Mouse (Mus musculus): ENCODE results near the gene Olfr456. TPM values are rescaled to one million over a fixed set of nuclear protein-coding genes. Genes with fewer than 3 reads are reported as not detected.
"Not testable (repeated sequence)": the region's sequence is repeated elsewhere in the genome, so short reads cannot be mapped to it uniquely, and the experiment has no call there.

Gene Olfr456
- total and polyA plus RNA-seq, 2 experiments from 2014 or later: not detected

DNA sequence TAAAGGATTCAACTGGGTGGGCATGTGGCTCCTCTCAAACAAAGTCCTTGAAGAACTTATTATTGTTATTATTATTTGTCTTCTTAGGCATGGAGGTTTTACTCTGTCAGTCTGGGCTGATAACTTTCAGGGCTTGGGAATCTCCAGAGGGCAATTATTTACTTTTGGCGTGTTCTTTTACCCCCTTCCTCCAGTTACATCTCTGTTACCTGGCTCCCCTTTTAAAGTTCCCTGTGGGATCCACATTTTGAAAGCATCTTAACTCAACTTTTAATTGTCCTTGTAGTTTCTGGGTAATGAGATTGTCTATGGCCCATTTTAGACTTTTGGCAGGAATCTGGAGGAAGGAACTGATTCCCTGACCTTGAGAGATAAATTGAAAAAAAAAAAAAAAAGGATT lies 10.8 kb downstream of the Olfr456 start, which contains the start of gene Olfr457:
Gene Olfr457 (minus strand): TSS at position 101 of the 400 bp plus-strand sequence.
- no peak for ATAC-seq (ENCODE audit: low FRiP score)

DNA sequence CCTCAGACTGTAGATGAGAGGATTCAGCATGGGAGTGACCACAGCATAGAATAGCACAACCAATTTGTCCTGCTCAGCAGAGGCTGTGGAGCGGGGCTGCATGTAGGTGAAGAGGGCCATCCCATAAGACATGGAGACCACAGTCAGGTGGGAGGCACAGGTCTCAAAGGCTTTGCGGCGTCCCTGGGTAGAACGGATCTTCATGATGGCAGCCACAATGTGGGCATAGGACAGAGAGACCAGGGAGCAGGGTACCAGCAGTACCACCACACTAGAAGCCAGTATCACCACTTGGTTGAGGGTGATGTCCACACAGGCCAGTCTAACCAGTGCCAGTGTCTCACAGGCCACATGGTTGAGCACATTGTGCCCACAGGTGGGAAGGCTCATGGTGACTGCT lies 15.7 kb downstream of the Olfr456 start:
- 97% methylated on average over 4 of the region's 4 CpGs for WGBS
- H3K27me3 ChIP-seq (ENCODE audit: insufficient read depth, low read length); H3K4me1 ChIP-seq (ENCODE audit: insufficient read depth, low read length); H3K4me3 ChIP-seq (ENCODE audit: low read depth, low read length); ATAC-seq (ENCODE audit: low FRiP score); DNase-seq (ENCODE audit: low spot score); H3K27ac ChIP-seq (ENCODE audit: low read depth, low read length); H3K9me3 ChIP-seq (ENCODE audit: low read length); H3K36me3 ChIP-seq (ENCODE audit: insufficient read depth, low read length); H3K9ac ChIP-seq (replicated peaks; ENCODE audit: low read length, poor library complexity, severe bottlenecking); H3K4me2 ChIP-seq (ENCODE audit: low read depth, low read length, poor library complexity, severe bottlenecking): not testable (repeated sequence)

More for the DNA sequence above, 10.8 kb downstream of the Olfr456 start, which contains the start of gene Olfr457:
- Histone ChIP-seq H3K27me3 (ENCODE audit: insufficient read depth, low read length) (no peaks in the 10 kb centered on the region), H3K36me3 (ENCODE audit: insufficient read depth, low read length) (no peaks in the 10 kb centered on the region), H3K4me2 (ENCODE audit: low read depth, low read length, poor library complexity, severe bottlenecking) (no peak within 1 kb of the TSS), H3K4me1 (ENCODE audit: insufficient read depth, low read length) (no peaks in the 10 kb centered on the region), H3K9ac (replicated peaks; ENCODE audit: low read length, poor library complexity, severe bottlenecking) (no peak within 1 kb of the TSS), H3K9me3 (ENCODE audit: low read length) (no peaks in the 10 kb centered on the region), H3K4me3 (ENCODE audit: low read depth, low read length) (no peak within 1 kb of the TSS), H3K27ac (ENCODE audit: low read depth, low read length) (no peak within 1 kb of the TSS)
- WGBS: 71% methylated on average over 1 of the region's 1 CpGs
- TF ChIP-seq CTCF (IDR thresholded peaks at IDR 0.05): no peak
- no peak for DNase-seq (ENCODE audit: low spot score)

DNA sequence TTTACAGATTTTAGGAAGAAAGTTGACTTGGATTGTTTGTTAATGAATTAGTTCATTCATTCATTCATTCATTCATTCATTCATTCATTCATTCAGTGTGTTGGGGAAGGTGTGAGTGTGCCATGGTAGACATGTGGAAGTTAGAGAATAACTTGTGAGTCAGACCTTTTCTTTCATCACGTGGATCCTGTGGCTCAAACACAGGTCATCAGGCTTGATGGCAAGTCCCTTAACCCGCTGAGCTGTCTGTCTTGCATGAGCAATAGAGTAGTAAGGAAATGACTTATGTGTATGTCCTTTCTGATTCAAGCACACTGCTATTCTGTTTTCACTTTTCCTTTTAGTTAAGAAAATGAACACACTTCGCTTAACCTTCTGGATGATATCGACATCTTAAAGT lies 16.5 kb downstream of the Olfr456 start:
- Histone ChIP-seq H3K9ac (replicated peaks; ENCODE audit: low read length, poor library complexity, severe bottlenecking) (no peak overlapping the region), H3K27ac (ENCODE audit: low read depth, low read length) (no peak overlapping the region), H3K4me2 (ENCODE audit: low read depth, low read length, poor library complexity, severe bottlenecking) (no peak overlapping the region), H3K36me3 (ENCODE audit: insufficient read depth, low read length) (no peaks in the 10 kb centered on the region), H3K9me3 (ENCODE audit: low read length) (no peaks in the 10 kb centered on the region), H3K4me3 (ENCODE audit: low read depth, low read length) (no peak overlapping the region), H3K27me3 (ENCODE audit: insufficient read depth, low read length) (no peaks in the 10 kb centered on the region), H3K4me1 (ENCODE audit: insufficient read depth, low read length) (no peaks in the 10 kb centered on the region)
- WGBS: 91% methylated on average over 4 of the region's 4 CpGs
- TF ChIP-seq CTCF (IDR thresholded peaks at IDR 0.05): no peak
- ATAC-seq (ENCODE audit: low FRiP score) (no peak), DNase-seq (ENCODE audit: low spot score) (no peak)

DNA sequence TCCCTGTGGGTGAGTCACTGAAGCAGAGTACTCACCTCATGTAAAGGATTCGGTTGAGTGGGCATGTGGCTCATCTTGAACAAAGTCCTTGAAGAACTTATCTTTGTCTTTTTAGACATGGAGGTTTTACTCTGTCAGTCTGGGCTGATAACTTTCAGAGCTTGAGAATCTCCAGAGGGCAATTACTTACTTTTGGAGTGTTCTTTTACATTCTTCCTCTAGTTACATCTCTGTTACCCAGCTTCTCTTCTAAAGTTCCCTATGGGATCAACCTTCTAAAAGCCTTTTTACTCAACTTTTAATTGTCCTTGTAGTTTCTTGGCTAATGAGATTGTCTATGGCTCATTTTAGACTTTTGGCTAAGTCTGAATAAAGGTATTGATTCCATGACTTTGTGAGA lies 21.9 kb downstream of the Olfr456 start, which contains the start of gene Olfr458:
Gene Olfr458 (minus strand): TSS at position 101 of the 400 bp plus-strand sequence.
- Histone ChIP-seq H3K4me1 (ENCODE audit: insufficient read depth, low read length) (no peaks in the 10 kb centered on the region), H3K4me2 (ENCODE audit: low read depth, low read length, poor library complexity, severe bottlenecking) (no peak within 1 kb of the TSS), H3K9me3 (ENCODE audit: low read length) (no peaks in the 10 kb centered on the region), H3K27ac (ENCODE audit: low read depth, low read length) (no peak within 1 kb of the TSS), H3K27me3 (ENCODE audit: insufficient read depth, low read length) (no peaks in the 10 kb centered on the region), H3K9ac (replicated peaks; ENCODE audit: low read length, poor library complexity, severe bottlenecking) (no peak within 1 kb of the TSS), H3K4me3 (ENCODE audit: low read depth, low read length) (no peak within 1 kb of the TSS), H3K36me3 (ENCODE audit: insufficient read depth, low read length) (no peaks in the 10 kb centered on the region)
- no peak for TF ChIP-seq CTCF (IDR thresholded peaks at IDR 0.05)
- WGBS: 69% methylated on average over 1 of the region's 1 CpGs
- ATAC-seq (ENCODE audit: low FRiP score) (no peak), DNase-seq (ENCODE audit: low spot score) (no peak)

DNA sequence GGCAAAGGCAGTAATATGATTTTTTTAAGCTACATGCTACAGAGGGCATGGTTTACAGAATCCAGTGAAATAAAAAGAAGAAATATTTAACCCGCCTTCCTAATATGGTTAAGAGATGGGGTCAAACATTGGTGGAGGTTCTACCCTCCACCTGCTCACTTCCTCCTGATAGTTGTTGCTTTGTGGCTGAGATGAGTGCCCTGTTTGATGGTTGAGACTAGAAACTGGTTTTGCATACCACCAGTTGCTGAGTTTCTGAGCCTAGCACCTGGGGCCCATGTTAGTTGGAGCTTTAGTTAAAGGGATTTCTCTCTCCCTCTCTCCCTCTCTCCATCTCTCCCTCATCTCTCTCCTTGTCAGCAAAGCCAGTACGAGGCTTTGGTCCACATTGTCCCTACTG lies 39.6 kb downstream of the Olfr456 start:
- no peak overlapping the region for H3K27ac ChIP-seq (ENCODE audit: low read depth, low read length)
- no peak for ATAC-seq (ENCODE audit: low FRiP score)
- no peak for TF ChIP-seq CTCF (IDR thresholded peaks at IDR 0.05)
- H3K4me3 ChIP-seq (ENCODE audit: low read depth, low read length): no peak overlapping the region
- DNase-seq (ENCODE audit: low spot score): no peak
- no peaks in the 10 kb centered on the region for H3K9me3 ChIP-seq (ENCODE audit: low read length)
- no peak overlapping the region for H3K4me2 ChIP-seq (ENCODE audit: low read depth, low read length, poor library complexity, severe bottlenecking)
- no peaks in the 10 kb centered on the region for H3K36me3 ChIP-seq (ENCODE audit: insufficient read depth, low read length)
- no peaks in the 10 kb centered on the region for H3K4me1 ChIP-seq (ENCODE audit: insufficient read depth, low read length)
- no peak overlapping the region for H3K9ac ChIP-seq (replicated peaks; ENCODE audit: low read length, poor library complexity, severe bottlenecking)
- H3K27me3 ChIP-seq (ENCODE audit: insufficient read depth, low read length): no peaks in the 10 kb centered on the region
- 70% methylated on average over 2 of the region's 2 CpGs for WGBS

DNA sequence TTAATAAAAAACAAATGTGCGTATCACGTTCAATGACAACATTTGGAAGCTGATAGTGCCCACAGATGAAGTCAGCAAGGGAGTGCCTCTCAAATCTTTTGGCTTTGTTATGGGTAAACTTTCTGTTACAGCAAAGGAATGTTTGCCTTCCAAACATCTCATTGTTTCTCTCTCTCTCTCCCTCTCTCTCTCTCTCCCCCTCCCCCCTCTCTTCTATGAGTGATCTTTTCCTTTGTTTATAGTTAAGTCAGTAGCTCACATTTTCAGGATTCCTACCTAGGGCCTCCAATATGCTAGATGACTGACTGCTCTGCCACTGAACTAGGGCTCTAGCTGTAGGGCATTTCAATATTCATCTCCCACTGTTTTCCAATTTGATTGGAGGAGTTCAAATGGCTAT lies 42.5 kb downstream of the Olfr456 start:
- H3K27me3 ChIP-seq (ENCODE audit: insufficient read depth, low read length): no peaks in the 10 kb centered on the region
- 93% methylated on average over 2 of the region's 2 CpGs for WGBS
- H3K4me3 ChIP-seq (ENCODE audit: low read depth, low read length): no peak overlapping the region
- H3K4me1 ChIP-seq (ENCODE audit: insufficient read depth, low read length): no peaks in the 10 kb centered on the region
- TF ChIP-seq CTCF (IDR thresholded peaks at IDR 0.05): no peak
- no peak overlapping the region for H3K4me2 ChIP-seq (ENCODE audit: low read depth, low read length, poor library complexity, severe bottlenecking)
- H3K27ac ChIP-seq (ENCODE audit: low read depth, low read length): no peak overlapping the region
- no peak for ATAC-seq (ENCODE audit: low FRiP score)
- H3K9me3 ChIP-seq (ENCODE audit: low read length): no peaks in the 10 kb centered on the region
- H3K9ac ChIP-seq (replicated peaks; ENCODE audit: low read length, poor library complexity, severe bottlenecking): no peak overlapping the region
- no peak for DNase-seq (ENCODE audit: low spot score)
- no peaks in the 10 kb centered on the region for H3K36me3 ChIP-seq (ENCODE audit: insufficient read depth, low read length)
